Mouse (Mus musculus) cortical plate, adult 2 months (tissue): ENCODE measurements at regions not wholly inside any gene's neighbourhood (a gene's known extent, or its start where the extent isn't known, plus 50 kb on each side); places are given as distances from the start of the nearest gene placed in this dataset.

Experiments
- CTCF ChIP-seq: fragments of 200-500 bp; IDR thresholded peaks from 2 replicates; pipeline ENCODE4 v1.5.1; 2011; ENCODE audit warnings: mild to moderate bottlenecking, control low read depth, low read length; ENCODE audit not compliant: insufficient read depth; ENCODE audit errors: extremely low read depth
- POLR2A ChIP-seq: fragments of 200-500 bp; IDR thresholded peaks from 2 replicates; pipeline ENCODE4 v1.6.1; 2011; ENCODE audit warnings: mild to moderate bottlenecking, low read length, control low read depth; ENCODE audit not compliant: insufficient read depth; ENCODE audit errors: extremely low read depth

GRCm38 (mm10) chr13:79387928-79388327 is 1188.4 kb upstream of the Nr2f1 start:
- TF ChIP-seq POLR2A = no peak
- TF ChIP-seq CTCF = no peak
